Mouse (Mus musculus): ENCODE results near the gene Prkar1a.

DNA sequence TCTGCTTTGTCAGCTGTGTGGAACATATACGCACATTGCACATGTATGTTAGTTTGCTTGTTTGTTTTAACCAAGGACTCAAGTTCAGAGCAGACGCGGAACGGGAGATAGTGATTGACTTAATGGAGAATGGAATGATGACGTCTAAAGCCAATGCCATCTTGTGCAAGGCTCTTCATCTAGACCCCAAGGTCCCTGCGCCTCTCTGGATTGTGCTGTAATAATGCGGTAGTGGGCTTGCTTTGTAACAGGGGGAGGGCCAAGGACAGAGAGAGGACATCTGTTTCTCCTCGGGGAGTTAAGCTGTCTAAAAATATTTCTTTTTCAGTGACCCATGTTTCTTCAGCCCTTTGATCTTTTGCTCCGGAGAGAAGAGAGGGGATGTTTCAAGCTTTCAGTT is 14.3 kb upstream of the Prkar1a start:
- no peak for TF ChIP-seq NANOG (IDR thresholded peaks at IDR 0.05; ENCODE audit: borderline replicate concordance, low read length)
- TF ChIP-seq CTCF (conservative IDR thresholded peaks at IDR 0.05; ENCODE audit: low read length): no peak

Measured in E14TG2a.4 (cell line).